Comparison of ENCODE assay signal across 27 mouse cellular contexts in genomic region chr4:134293692-134294163, GRCm38 (mm10). TPM values are rescaled to one million over a fixed set of nuclear protein-coding genes. Genes with fewer than 3 reads are reported as not detected.
A peak's percentile ranks its signal among the peaks of the same experiment; 100 is the strongest.
DNase-seq lines count a peak whose midpoint lies in the region; ATAC-seq and TF ChIP-seq lines count a peak whose summit lies in the region.
"Had no signal": no experiment of that assay in that cellular context is flagged by ENCODE, and none has a peak within 500 bp of the region (broad histone marks: within the 10 kb centered on the region; RNA-seq: fewer than 3 reads in every experiment).

No protein-coding gene starts in this region.

- TF ChIP-seq CTCF in kidney, adult 2 months (conservative IDR thresholded peaks at IDR 0.05; ENCODE audit: insufficient read depth, insufficient read length, low read depth, low read length) = no peak

- peaks cover 3% of the 10 kb centered on the region; the same call in 1 of the 2 replicates for H3K9me3 ChIP-seq in lung, embryonic 16.5 days (ENCODE audit: control insufficient read depth, low read length)
- no peaks in the 10 kb centered on the region for H3K9me3 ChIP-seq in heart, embryonic 15.5 days (replicated peaks)
- H3K9me3 ChIP-seq: liver, embryonic 13.5 days; lung, embryonic 15.5 days had no signal

- TF ChIP-seq POLR2A in kidney, adult 2 months (IDR thresholded peaks at IDR 0.05; ENCODE audit: low read depth, low read length) = no peak

- peaks cover 3% of the 10 kb centered on the region for H3K4me1 ChIP-seq in lung, embryonic 16.5 days (replicated peaks; ENCODE audit: control insufficient read depth, insufficient read depth, low read length)
- H3K4me1 ChIP-seq in heart, embryonic 15.5 days (replicated peaks) = peaks cover 40% of the 10 kb centered on the region
- H3K4me1 ChIP-seq in kidney, adult 2 months (ENCODE audit: control insufficient read depth, insufficient read depth, low read length) = peaks cover 7% of the 10 kb centered on the region; the same call in 1 of the 2 replicates

- no peaks in the 10 kb centered on the region for H3K36me3 ChIP-seq in lung, embryonic 16.5 days (ENCODE audit: control insufficient read depth, insufficient read depth, low read length)
- H3K36me3 ChIP-seq in heart, embryonic 15.5 days = no peaks in the 10 kb centered on the region
- no peaks in the 10 kb centered on the region for H3K36me3 ChIP-seq in kidney, adult 2 months (ENCODE audit: control insufficient read depth, insufficient read depth, low read length)
- H3K36me3 ChIP-seq: embryonic facial prominence, embryonic 13.5 days; limb, embryonic 13.5 days; liver, embryonic 13.5 days; lung, embryonic 15.5 days had no signal

- WGBS in lung, embryonic 16.5 days = 42% methylated on average over 9 of the region's 9 CpGs
- 27% methylated on average over 9 of the region's 9 CpGs for WGBS in heart, embryonic 15.5 days
- WGBS in kidney, adult 2 months = 59% methylated on average over 9 of the region's 9 CpGs

- no peak overlapping the region for H3K9ac ChIP-seq in lung, embryonic 16.5 days (ENCODE audit: low read length)
- no peak overlapping the region for H3K9ac ChIP-seq in heart, embryonic 15.5 days
- H3K9ac ChIP-seq: forebrain, postnatal 0 days; limb, embryonic 13.5 days; liver, embryonic 13.5 days; lung, embryonic 15.5 days had no signal

- no peak for DNase-seq in lung, postnatal 10 days
- peak; percentile 71 to 76 for DNase-seq in heart, adult 9 months (ENCODE audit: low spot score in 2 of 2)
- no peak for DNase-seq in left cerebral cortex, adult 18-20 months (ENCODE audit: low spot score in 2 of 2)
- no peak for DNase-seq in layer of hippocampus, adult 18-20 months (ENCODE audit: low spot score in 2 of 2)
- DNase-seq in kidney, adult 2 months = no peak
- DNase-seq: adrenal gland, adult 2 months; cerebellum, adult 9-10 months; forebrain, postnatal 0 days; gastrocnemius, postnatal 10 days; kidney, adult 18-20 months; kidney, postnatal 10 days; liver, embryonic 13.5 days; retina, postnatal 1 day; thymus, adult 2 months had no signal

- no peak overlapping the region for H3K4me3 ChIP-seq in lung, embryonic 16.5 days (ENCODE audit: low read length)
- peak overlapping the region; percentile 33 for H3K4me3 ChIP-seq in heart, embryonic 15.5 days
- no peak overlapping the region for H3K4me3 ChIP-seq in kidney, adult 2 months (ENCODE audit: insufficient read depth, low read depth, low read length)
- H3K4me3 ChIP-seq: embryonic facial prominence, embryonic 13.5 days; left cerebral cortex, adult 2 months; limb, embryonic 13.5 days; liver, embryonic 13.5 days; lung, embryonic 15.5 days had no signal

- H3K4me2 ChIP-seq in lung, embryonic 16.5 days (ENCODE audit: low read depth, low read length) = no peak overlapping the region
- H3K4me2 ChIP-seq in heart, embryonic 15.5 days = peak overlapping the region; percentile 54
- H3K4me2 ChIP-seq: embryonic facial prominence, embryonic 13.5 days; limb, embryonic 13.5 days; liver, embryonic 13.5 days; lung, embryonic 15.5 days had no signal

- ATAC-seq in lung, embryonic 16.5 days (ENCODE audit: low read depth) = peak; percentile 33; the same call in 1 of the 2 replicates
- ATAC-seq in heart, embryonic 15.5 days (replicated peaks; ENCODE audit: insufficient number of reproducible peaks, insufficient read depth, low FRiP score, low read depth) = peak; percentile 93
- 0 out of 2 replicates have a peak, but pooled peaks have one; percentile 5 for ATAC-seq in megakaryocyte-erythroid progenitor cell, adult 5-6 weeks (replicated peaks; ENCODE audit: low FRiP score, low TSS enrichment, poor library complexity, severe bottlenecking)
- ATAC-seq: forebrain, postnatal 0 days; hindbrain, postnatal 0 days had no signal

- H3K27me3 ChIP-seq in lung, embryonic 16.5 days (ENCODE audit: control insufficient read depth, insufficient read depth, low read depth, low read length) = no peaks in the 10 kb centered on the region; the same call in 1 of the 2 replicates
- 0 out of 2 replicates have a peak, but pooled peaks cover 5% of the 10 kb centered on the region for H3K27me3 ChIP-seq in heart, embryonic 15.5 days
- H3K27me3 ChIP-seq in kidney, adult 2 months (replicated peaks; ENCODE audit: control insufficient read depth, insufficient read depth, low read length) = no peaks in the 10 kb centered on the region

- no peak overlapping the region for H3K27ac ChIP-seq in lung, embryonic 16.5 days (ENCODE audit: low read length)
- H3K27ac ChIP-seq in heart, embryonic 15.5 days = peak overlapping the region; percentile 93
- no peak overlapping the region for H3K27ac ChIP-seq in kidney, adult 2 months (ENCODE audit: insufficient read depth, low read depth, low read length)
- H3K27ac ChIP-seq: embryonic facial prominence, embryonic 13.5 days; hindbrain, postnatal 0 days; left cerebral cortex, adult 2 months; limb, embryonic 13.5 days; liver, embryonic 13.5 days; lung, embryonic 15.5 days had no signal

RNA-seq across cellular contexts. Expression of gene Pdik1l, which starts 6.0 kb away (rescaled TPM):
- 23.3 and 23.4 TPM in 2 replicates for polyA plus RNA-seq in lung, embryonic 16.5 days (2015; fragmentation: Nextera tagmentation; extraction: Ambion mirVana)
- polyA plus RNA-seq in heart, embryonic 15.5 days (2015; fragmentation: Nextera tagmentation; extraction: Ambion mirVana) = 11.3 and 14.3 TPM in 2 replicates
- 12.1 and 25.9 TPM in 2 replicates for total RNA-seq in megakaryocyte-erythroid progenitor cell, adult 5-6 weeks (2014; fragmentation: Nextera tagmentation)
- 26.8 and 33.9 TPM in 2 replicates for total RNA-seq in megakaryocyte-erythroid progenitor cell, adult 5-6 weeks (2017)
- 10 to 100 TPM; 18.7 to 24.4 TPM for total RNA-seq in left cerebral cortex, adult 18-20 months (2021)
- total RNA-seq in layer of hippocampus, adult 18-20 months (2021) = 10 to 100 TPM; 16.4 to 17.8 TPM
- 3.3 and 3.4 TPM in 2 replicates for polyA plus RNA-seq in kidney, adult 2 months (2012; rRNA removed)

RNA-seq across cellular contexts. Expression of gene Trim63, which starts 21.2 kb away (rescaled TPM):
- polyA plus RNA-seq in lung, embryonic 16.5 days (2015; fragmentation: Nextera tagmentation; extraction: Ambion mirVana) = 2.6 and 3.1 TPM in 2 replicates
- polyA plus RNA-seq in heart, embryonic 15.5 days (2015; fragmentation: Nextera tagmentation; extraction: Ambion mirVana) = 137 and 156 TPM in 2 replicates
- total RNA-seq in megakaryocyte-erythroid progenitor cell, adult 5-6 weeks (2014; fragmentation: Nextera tagmentation) = not detected in 2 replicates
- total RNA-seq in megakaryocyte-erythroid progenitor cell, adult 5-6 weeks (2017) = not detected in 2 replicates
- total RNA-seq in left cerebral cortex, adult 18-20 months (2021) = under 1 TPM; 0.30 to 0.35 TPM
- not detected for total RNA-seq in layer of hippocampus, adult 18-20 months (2021)
- polyA plus RNA-seq in kidney, adult 2 months (2012; rRNA removed) = 4.2 and 7.4 TPM in 2 replicates
- total RNA-seq: adrenal gland, adult 2 months; layer of hippocampus, adult 8-10 months had no signal

RNA-seq across cellular contexts. Expression of gene Grrp1, which starts 39.8 kb away (rescaled TPM):
- 9.0 and 11.0 TPM in 2 replicates for polyA plus RNA-seq in lung, embryonic 16.5 days (2015; fragmentation: Nextera tagmentation; extraction: Ambion mirVana)
- 5.0 and 5.1 TPM in 2 replicates for polyA plus RNA-seq in heart, embryonic 15.5 days (2015; fragmentation: Nextera tagmentation; extraction: Ambion mirVana)
- total RNA-seq in megakaryocyte-erythroid progenitor cell, adult 5-6 weeks (2014; fragmentation: Nextera tagmentation) = not detected in 2 replicates
- total RNA-seq in megakaryocyte-erythroid progenitor cell, adult 5-6 weeks (2017) = 0.52 TPM in 1 of 2 replicates, not detected in the other
- total RNA-seq in left cerebral cortex, adult 18-20 months (2021) = 1 to 10 TPM; 2.2 to 3.8 TPM
- 1 to 10 TPM; 1.6 to 1.7 TPM for total RNA-seq in layer of hippocampus, adult 18-20 months (2021)
- 11.5 and 11.8 TPM in 2 replicates for polyA plus RNA-seq in kidney, adult 2 months (2012; rRNA removed)

RNA-seq across cellular contexts. Expression of gene Gm30191, which starts 47.0 kb away (rescaled TPM):
- polyA plus RNA-seq in lung, embryonic 16.5 days (2015; fragmentation: Nextera tagmentation; extraction: Ambion mirVana) = not detected in 2 replicates
- not detected in 2 replicates for polyA plus RNA-seq in heart, embryonic 15.5 days (2015; fragmentation: Nextera tagmentation; extraction: Ambion mirVana)
- not detected in 2 replicates for total RNA-seq in megakaryocyte-erythroid progenitor cell, adult 5-6 weeks (2014; fragmentation: Nextera tagmentation)
- not detected in 2 replicates for total RNA-seq in megakaryocyte-erythroid progenitor cell, adult 5-6 weeks (2017)
- total RNA-seq in left cerebral cortex, adult 18-20 months (2021) = not detected
- not detected for total RNA-seq in layer of hippocampus, adult 18-20 months (2021)
- polyA plus RNA-seq in kidney, adult 2 months (2012; rRNA removed) = 0.27 TPM in 1 of 2 replicates, not detected in the other
- total RNA-seq: adrenal gland, adult 2 months; forebrain, postnatal 0 days; gastrocnemius, postnatal 10 days; heart, postnatal 36 days; hindbrain, postnatal 0 days; layer of hippocampus, adult 8-10 months; left cerebral cortex, adult 2 months had no signal
- polyA plus RNA-seq: adrenal gland, adult 2 months; cortical plate, adult 2 months; embryonic facial prominence, embryonic 13.5 days; limb, embryonic 13.5 days; liver, embryonic 13.5 days; lung, embryonic 15.5 days; neural tube, embryonic 11.5 days; stomach, embryonic 16.5 days; thymus, adult 2 months had no signal

RNA-seq across cellular contexts. Expression of gene Zfp593, which starts 48.3 kb away (rescaled TPM):
- polyA plus RNA-seq in lung, embryonic 16.5 days (2015; fragmentation: Nextera tagmentation; extraction: Ambion mirVana) = 10.9 and 12.6 TPM in 2 replicates
- 7.4 and 9.1 TPM in 2 replicates for polyA plus RNA-seq in heart, embryonic 15.5 days (2015; fragmentation: Nextera tagmentation; extraction: Ambion mirVana)
- total RNA-seq in megakaryocyte-erythroid progenitor cell, adult 5-6 weeks (2014; fragmentation: Nextera tagmentation) = 18.2 and 20.3 TPM in 2 replicates
- total RNA-seq in megakaryocyte-erythroid progenitor cell, adult 5-6 weeks (2017) = 14.9 and 15.2 TPM in 2 replicates
- 10 to 100 TPM; 11.6 to 12.2 TPM for total RNA-seq in left cerebral cortex, adult 18-20 months (2021)
- total RNA-seq in layer of hippocampus, adult 18-20 months (2021) = 10 to 100 TPM; 11.9 to 12.2 TPM
- 6.0 and 6.4 TPM in 2 replicates for polyA plus RNA-seq in kidney, adult 2 months (2012; rRNA removed)

Comparison
In these comparisons a context has a peak if more than half of its experiments do, and no peak if none do; other contexts are left out.
1. ATAC-seq: peak in every context shown above with its lines; median percentile 93 in heart, embryonic 15.5 days; 33 in lung, embryonic 16.5 days; 5 in megakaryocyte-erythroid progenitor cell, adult 5-6 weeks.
2. DNase-seq: peak in heart, adult 9 months (2 of 2); none in lung, postnatal 10 days (single experiment), left cerebral cortex, adult 18-20 months (0 of 2), layer of hippocampus, adult 18-20 months (0 of 2) and kidney, adult 2 months (single experiment).